Comparison of ENCODE assay signal across 18 mouse cellular contexts in the genomic region with DNA sequence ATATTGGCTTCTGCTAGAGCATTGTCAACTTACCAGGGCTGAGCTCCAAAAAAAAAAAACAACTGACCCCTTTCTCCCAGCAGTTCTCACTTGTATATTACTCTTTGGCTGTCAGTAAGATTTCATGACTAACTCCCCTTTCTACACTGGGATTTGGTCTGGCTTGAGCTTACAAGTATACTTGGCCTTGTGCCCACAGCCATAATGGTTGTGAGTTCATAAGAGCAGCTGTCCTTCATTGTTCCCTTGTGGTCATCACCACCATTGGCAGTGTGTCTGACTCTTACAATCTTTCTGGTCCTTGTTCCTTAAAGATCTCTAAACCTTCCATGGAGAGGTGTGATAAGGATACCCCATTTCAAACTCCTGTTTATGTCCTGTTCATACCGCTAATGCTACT.
DNase-seq lines count a peak whose midpoint lies in the region; ATAC-seq and TF ChIP-seq lines count a peak whose summit lies in the region.
"Had no signal": no experiment of that assay in that cellular context is flagged by ENCODE, and none has a peak within 500 bp of the region (broad histone marks: within the 10 kb centered on the region; RNA-seq: fewer than 3 reads in every experiment).

No protein-coding gene starts in this region.

- no peaks in the 10 kb centered on the region for H3K9me3 ChIP-seq in hindbrain, postnatal 0 days (ENCODE audit: low read length)
- H3K9me3 ChIP-seq in hindbrain, embryonic 12.5 days (replicated peaks) = no peaks in the 10 kb centered on the region
- H3K9me3 ChIP-seq in midbrain, embryonic 14.5 days (ENCODE audit: control insufficient read depth, low read length) = no peaks in the 10 kb centered on the region
- H3K9me3 ChIP-seq in midbrain, embryonic 15.5 days = no peaks in the 10 kb centered on the region
- H3K9me3 ChIP-seq: forebrain, embryonic 10.5 days; heart, embryonic 15.5 days; limb, embryonic 15.5 days; liver, embryonic 15.5 days; megakaryocyte, embryonic 14.5 days had no signal

- H3K4me2 ChIP-seq in hindbrain, postnatal 0 days (ENCODE audit: low read depth, low read length) = no peak overlapping the region
- no peak overlapping the region for H3K4me2 ChIP-seq in hindbrain, embryonic 12.5 days (replicated peaks)
- H3K4me2 ChIP-seq in midbrain, embryonic 14.5 days (ENCODE audit: low read length) = no peak overlapping the region
- no peak overlapping the region for H3K4me2 ChIP-seq in midbrain, embryonic 15.5 days
- H3K4me2 ChIP-seq: heart, embryonic 15.5 days; limb, embryonic 15.5 days; liver, embryonic 15.5 days had no signal

- H3K4me3 ChIP-seq in hindbrain, postnatal 0 days (ENCODE audit: low read length) = no peak overlapping the region
- no peak overlapping the region for H3K4me3 ChIP-seq in hindbrain, embryonic 12.5 days
- no peak overlapping the region for H3K4me3 ChIP-seq in midbrain, embryonic 14.5 days (replicated peaks; ENCODE audit: low read depth, low read length)
- no peak overlapping the region for H3K4me3 ChIP-seq in midbrain, embryonic 15.5 days
- H3K4me3 ChIP-seq: forebrain, embryonic 10.5 days; heart, embryonic 15.5 days; limb, embryonic 15.5 days; liver, embryonic 15.5 days; megakaryocyte, embryonic 14.5 days had no signal

- H3K4me1 ChIP-seq in hindbrain, postnatal 0 days (ENCODE audit: insufficient read depth, low read length) = no peaks in the 10 kb centered on the region; the same call in 1 of the 2 replicates
- no peaks in the 10 kb centered on the region for H3K4me1 ChIP-seq in hindbrain, embryonic 12.5 days
- peaks cover 11% of the 10 kb centered on the region; the same call in 1 of the 2 replicates for H3K4me1 ChIP-seq in midbrain, embryonic 14.5 days (ENCODE audit: control insufficient read depth, insufficient read depth, low read length)
- H3K4me1 ChIP-seq in midbrain, embryonic 15.5 days = no peaks in the 10 kb centered on the region; the same call in 1 of the 2 replicates
- H3K4me1 ChIP-seq: forebrain, embryonic 10.5 days; heart, embryonic 15.5 days; limb, embryonic 15.5 days; liver, embryonic 15.5 days; megakaryocyte, embryonic 14.5 days had no signal

- DNase-seq in adrenal gland, postnatal 14 days = peak; percentile 6
- no peak for DNase-seq in adrenal gland, postnatal 25 days
- peak; percentile 67 for DNase-seq in hindbrain, postnatal 0 days (ENCODE audit: low spot score)
- DNase-seq in midbrain, embryonic 14.5 days = peak; percentile 21
- no peak for DNase-seq in spleen, postnatal 10 days (ENCODE audit: low spot score in 2 of 2)
- DNase-seq: adrenal gland, adult 2 months; cerebellum, adult 11 months; embryo, embryonic 11 days; kidney, adult 8-10 months; lung, postnatal 10 days; thymus, postnatal 25 days had no signal

- ATAC-seq in hindbrain, postnatal 0 days = no peak
- ATAC-seq in hindbrain, embryonic 12.5 days (ENCODE audit: low FRiP score) = no peak
- no peak for ATAC-seq in midbrain, embryonic 14.5 days (ENCODE audit: low FRiP score, low TSS enrichment)
- ATAC-seq in midbrain, embryonic 15.5 days (replicated peaks) = no peak

- no peaks in the 10 kb centered on the region for H3K27me3 ChIP-seq in hindbrain, postnatal 0 days (ENCODE audit: insufficient read depth, low read length)
- no peaks in the 10 kb centered on the region for H3K27me3 ChIP-seq in hindbrain, embryonic 12.5 days
- no peaks in the 10 kb centered on the region for H3K27me3 ChIP-seq in midbrain, embryonic 14.5 days (ENCODE audit: control insufficient read depth, insufficient read depth, low read length)
- no peaks in the 10 kb centered on the region for H3K27me3 ChIP-seq in midbrain, embryonic 15.5 days (replicated peaks)
- H3K27me3 ChIP-seq: heart, embryonic 15.5 days; limb, embryonic 15.5 days; liver, embryonic 15.5 days; megakaryocyte, embryonic 14.5 days had no signal

- no peak overlapping the region for H3K27ac ChIP-seq in hindbrain, postnatal 0 days
- H3K27ac ChIP-seq in hindbrain, embryonic 12.5 days = no peak overlapping the region
- no peak overlapping the region for H3K27ac ChIP-seq in midbrain, embryonic 14.5 days (replicated peaks; ENCODE audit: low read depth, low read length)
- H3K27ac ChIP-seq in midbrain, embryonic 15.5 days = no peak overlapping the region
- H3K27ac ChIP-seq: forebrain, embryonic 10.5 days; heart, embryonic 15.5 days; limb, embryonic 15.5 days; liver, embryonic 15.5 days had no signal

- TF ChIP-seq CTCF in hindbrain, postnatal 0 days (IDR thresholded peaks at IDR 0.05; ENCODE audit: low read depth) = no peak

- no peak overlapping the region for H3K9ac ChIP-seq in hindbrain, postnatal 0 days (replicated peaks; ENCODE audit: low read length)
- no peak overlapping the region for H3K9ac ChIP-seq in hindbrain, embryonic 12.5 days
- no peak overlapping the region for H3K9ac ChIP-seq in midbrain, embryonic 14.5 days (replicated peaks; ENCODE audit: low read length)
- H3K9ac ChIP-seq in midbrain, embryonic 15.5 days = no peak overlapping the region
- H3K9ac ChIP-seq: heart, embryonic 15.5 days; limb, embryonic 15.5 days; liver, embryonic 15.5 days had no signal

- no peaks in the 10 kb centered on the region for H3K36me3 ChIP-seq in hindbrain, postnatal 0 days (ENCODE audit: insufficient read depth, low read length)
- no peaks in the 10 kb centered on the region for H3K36me3 ChIP-seq in hindbrain, embryonic 12.5 days
- no peaks in the 10 kb centered on the region for H3K36me3 ChIP-seq in midbrain, embryonic 14.5 days (ENCODE audit: control insufficient read depth, insufficient read depth, low read length)
- H3K36me3 ChIP-seq in midbrain, embryonic 15.5 days (replicated peaks) = no peaks in the 10 kb centered on the region
- H3K36me3 ChIP-seq: forebrain, embryonic 10.5 days; heart, embryonic 15.5 days; limb, embryonic 15.5 days; liver, embryonic 15.5 days had no signal

- 92% methylated on average over 1 of the region's 1 CpGs for WGBS in hindbrain, postnatal 0 days
- WGBS in hindbrain, embryonic 12.5 days = 91% methylated on average over 1 of the region's 1 CpGs
- WGBS in midbrain, embryonic 14.5 days = 90% methylated on average over 1 of the region's 1 CpGs
- 98% methylated on average over 1 of the region's 1 CpGs for WGBS in midbrain, embryonic 15.5 days

Comparison
In these comparisons a context has a peak if more than half of its experiments do, and no peak if none do; other contexts are left out.
1. DNase-seq: peak in adrenal gland, postnatal 14 days (single experiment), hindbrain, postnatal 0 days (single experiment) and midbrain, embryonic 14.5 days (single experiment); none in adrenal gland, postnatal 25 days (single experiment) and spleen, postnatal 10 days (0 of 2).